Mouse (Mus musculus) frontal cortex, adult 2 months (tissue): ENCODE results near the gene Kcnc4. TPM values are rescaled to one million over a fixed set of nuclear protein-coding genes. Genes with fewer than 3 reads are reported as not detected.
A peak's percentile ranks its signal among the peaks of the same experiment; 100 is the strongest.

Experiments used
- DNase-seq, 2 experiments: peaks; one replicate each; pipeline ENCODE4 v3.0.0; 2022; ENCODE audit warnings: low spot score in 1 of 2; ENCODE audit errors: extremely low spot score in 1 of 2
- polyA plus RNA-seq: library from polyadenylated mRNA; depleted of rRNA; stranded (reverse); fragments of >200 nt; gene quantifications from 2 replicates; pipeline ENCODE4 v1.2.3, GENCODE M21; 2012; rRNA removed

The Kcnc4 gene
- 45.5 and 50.1 TPM in 2 replicates for polyA plus RNA-seq

- no peak for DNase-seq
These were observed at the start of gene Kcnc4 for GRCm38 (mm10) chr3:107459196-107459772. Gene Kcnc4 (minus strand): TSS chr3:107459552.

DNA sequence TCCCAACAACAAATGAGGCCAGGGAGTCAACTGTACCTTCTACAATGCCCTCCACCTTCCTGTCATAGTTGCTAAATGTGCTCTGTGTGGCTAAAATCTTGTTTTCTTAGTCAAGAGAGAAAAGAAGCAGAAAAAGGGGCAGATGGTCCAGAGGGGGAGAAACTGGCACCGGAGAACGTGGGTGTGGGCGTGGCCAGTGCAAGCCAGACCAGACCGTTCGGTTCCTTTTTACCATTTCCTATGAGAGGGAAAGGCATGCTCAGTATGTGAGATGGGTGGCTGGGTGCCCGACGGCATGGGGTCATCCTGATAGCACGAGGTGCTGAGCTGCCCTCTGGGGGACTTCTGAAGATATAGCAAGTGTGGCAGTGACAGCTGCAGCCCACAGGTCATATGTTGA lies 49.3 kb upstream of the Kcnc4 start:
- DNase-seq = peak in 1 of 2 experiments; percentile 68

DNA sequence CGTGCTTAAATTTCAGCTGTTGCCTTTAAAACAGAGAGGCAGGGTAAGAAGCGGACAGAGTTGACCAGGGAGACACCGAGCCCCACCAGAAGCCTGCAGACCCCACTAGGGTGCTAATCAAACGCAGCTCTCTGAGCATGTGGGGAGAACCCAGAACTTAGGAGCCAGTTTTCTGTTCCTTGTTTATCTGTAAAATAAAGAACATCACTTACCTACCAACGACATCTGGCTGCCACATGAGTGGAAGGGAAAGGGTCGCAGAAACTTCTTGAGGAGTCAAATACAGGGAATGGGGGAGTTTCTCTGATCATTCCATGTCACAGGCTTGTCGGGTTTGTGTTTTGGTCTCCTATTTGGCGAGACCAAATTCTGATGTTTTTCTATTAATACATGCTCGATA lies 48.6 kb upstream of the Kcnc4 start:
- DNase-seq = no peak

GRCm38 (mm10) chr3:107506531-107506930 lies 47.2 kb upstream of the Kcnc4 start:
- no peak for DNase-seq

GRCm38 (mm10) chr3:107505464-107506367 lies 46.4 kb upstream of the Kcnc4 start:
- DNase-seq = peak in 1 of 2 experiments; percentile 73

DNA sequence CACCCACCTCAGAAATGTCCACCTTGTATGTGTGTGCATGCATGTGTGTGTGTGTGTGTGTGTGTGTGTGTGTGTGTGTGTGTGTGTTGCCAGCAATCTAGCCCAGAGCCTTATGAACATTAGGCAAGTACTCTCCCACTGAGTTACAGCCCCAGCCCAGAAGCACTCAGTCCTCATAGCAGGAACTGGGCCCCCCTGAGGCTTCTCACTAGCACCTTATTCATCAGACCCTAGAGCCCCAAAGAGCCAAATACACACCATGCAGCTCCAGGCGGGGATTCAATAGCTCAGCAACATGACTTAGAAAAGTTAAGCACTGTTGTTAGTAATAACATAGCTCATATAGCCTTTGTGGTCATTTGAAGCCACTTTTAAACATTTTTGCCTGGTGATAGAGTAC lies 45.2 kb upstream of the Kcnc4 start:
- no peak for DNase-seq

GRCm38 (mm10) chr3:107503716-107504115 lies 44.4 kb upstream of the Kcnc4 start:
- DNase-seq = no peak

DNA sequence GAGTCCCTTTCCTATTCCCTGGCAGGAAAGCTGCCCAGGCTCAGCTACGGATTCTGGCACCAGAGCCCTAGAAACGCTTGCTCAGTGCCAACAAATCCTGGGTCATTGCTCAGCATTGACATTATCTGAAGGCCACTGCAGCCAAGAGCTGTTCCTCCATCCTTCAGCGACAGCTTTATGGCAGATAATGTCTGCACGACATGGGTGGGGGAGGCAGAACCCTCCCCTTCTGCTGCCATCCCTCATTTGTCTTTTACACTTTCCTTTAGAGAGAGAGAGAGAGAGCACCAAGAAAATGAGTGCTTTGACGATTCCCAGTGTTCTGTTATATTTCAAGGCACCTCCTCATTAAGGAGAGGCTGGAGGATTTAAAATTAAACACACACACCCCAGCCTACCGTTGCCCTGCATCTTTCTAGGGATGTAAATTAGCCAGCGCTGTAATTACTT lies 42.4 kb upstream of the Kcnc4 start:
- DNase-seq = peak in 1 of 2 experiments; percentile 54

DNA sequence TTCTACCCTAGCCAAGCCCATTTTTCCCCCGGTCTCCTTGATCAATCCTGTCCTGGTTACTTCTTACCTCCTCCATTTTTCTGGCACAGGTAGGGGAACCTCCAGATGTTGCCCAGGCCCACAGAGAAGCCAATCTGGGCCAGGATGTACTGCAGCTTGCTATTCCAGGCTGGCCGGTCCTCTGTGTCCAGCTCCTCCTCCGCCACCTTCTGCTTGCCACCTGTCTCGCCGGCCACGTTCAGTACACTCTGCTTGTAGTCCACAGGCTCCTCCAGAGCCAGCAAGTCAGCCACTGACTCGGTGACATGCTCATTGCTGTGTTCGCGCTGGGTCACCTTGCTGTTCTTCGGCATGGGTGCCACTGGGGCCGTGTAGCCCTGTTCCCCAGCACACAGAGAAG lies 40.9 kb upstream of the Kcnc4 start:
- no peak for DNase-seq

DNA sequence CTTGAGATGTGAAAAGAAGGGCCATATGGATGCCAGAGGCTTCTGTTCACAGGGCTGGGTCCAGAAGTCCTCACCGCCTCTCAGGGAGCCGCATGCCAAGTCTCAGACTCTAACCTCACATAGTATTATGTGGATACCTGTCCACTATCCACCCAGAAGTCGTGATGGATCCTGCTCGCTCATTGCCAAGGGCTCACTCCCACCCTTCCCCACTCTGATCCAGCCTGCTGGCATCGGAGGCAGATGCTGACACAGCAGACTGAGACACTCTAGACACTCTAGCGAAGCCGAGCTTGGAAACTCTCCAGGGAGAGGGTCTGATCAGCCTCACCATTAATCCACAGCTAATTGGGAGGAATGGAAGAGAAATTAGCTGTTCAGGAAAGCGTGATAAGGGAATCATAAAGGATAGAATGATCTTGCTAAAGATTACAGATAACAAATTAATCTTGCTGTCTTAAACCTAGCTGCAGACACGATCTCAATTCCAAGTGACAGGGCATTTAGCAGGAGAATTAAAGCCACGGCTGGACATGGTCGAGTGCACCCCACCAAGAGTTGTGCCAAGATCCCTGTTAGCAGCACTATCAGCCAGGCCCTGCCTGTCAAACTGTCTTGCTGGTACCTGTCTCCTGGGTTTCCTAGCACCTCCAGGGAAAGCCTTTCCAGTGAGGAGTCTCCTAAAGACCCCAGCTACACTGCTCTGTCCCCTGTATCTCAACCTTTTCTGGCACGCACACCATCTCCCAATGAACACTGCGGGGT lies 36.9 kb upstream of the Kcnc4 start:
- DNase-seq = peak in 1 of 2 experiments; percentile 40

GRCm38 (mm10) chr3:107495524-107495923 lies 36.2 kb upstream of the Kcnc4 start:
- DNase-seq = no peak

DNA sequence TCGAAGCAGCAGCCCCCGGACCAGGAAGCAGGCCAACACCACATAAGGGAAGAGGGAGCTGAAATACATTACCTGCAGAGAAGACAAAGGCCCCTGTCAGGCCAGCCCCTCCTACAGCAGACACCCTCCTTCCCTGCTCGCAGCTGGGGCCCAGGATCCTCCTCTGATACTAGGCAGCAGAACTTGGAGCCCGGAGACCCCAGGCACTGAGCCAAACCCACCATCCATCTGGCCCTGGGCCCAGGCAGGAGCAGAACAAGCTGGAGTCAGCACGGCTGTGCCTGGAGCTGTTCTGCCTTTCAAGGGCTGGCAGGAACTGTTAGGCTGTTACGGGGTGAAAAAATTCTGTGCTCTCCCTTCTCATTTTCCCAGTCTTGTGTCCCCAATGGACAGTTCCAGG lies 32.1 kb upstream of the Kcnc4 start:
- peak in 1 of 2 experiments; percentile 80 for DNase-seq

DNA sequence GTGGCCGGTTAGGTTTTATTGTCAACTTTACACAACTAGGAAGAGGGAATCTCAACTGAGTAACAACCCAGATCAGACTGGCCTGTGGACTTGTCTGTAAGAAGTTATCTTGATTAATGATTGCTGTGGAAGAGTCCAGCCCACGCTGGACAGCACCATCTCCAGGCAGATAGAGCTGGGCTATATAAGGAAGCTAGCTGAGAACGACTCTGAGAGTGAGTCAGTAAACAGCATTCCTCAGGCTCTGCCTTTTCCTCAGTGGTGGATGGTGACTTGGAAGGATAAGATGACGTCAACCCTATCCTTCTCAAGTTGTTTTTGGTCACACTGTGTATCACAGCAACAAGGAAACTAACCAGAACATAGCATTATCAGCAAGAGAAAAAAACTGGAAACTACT lies 29.3 kb upstream of the Kcnc4 start:
- DNase-seq = no peak

DNA sequence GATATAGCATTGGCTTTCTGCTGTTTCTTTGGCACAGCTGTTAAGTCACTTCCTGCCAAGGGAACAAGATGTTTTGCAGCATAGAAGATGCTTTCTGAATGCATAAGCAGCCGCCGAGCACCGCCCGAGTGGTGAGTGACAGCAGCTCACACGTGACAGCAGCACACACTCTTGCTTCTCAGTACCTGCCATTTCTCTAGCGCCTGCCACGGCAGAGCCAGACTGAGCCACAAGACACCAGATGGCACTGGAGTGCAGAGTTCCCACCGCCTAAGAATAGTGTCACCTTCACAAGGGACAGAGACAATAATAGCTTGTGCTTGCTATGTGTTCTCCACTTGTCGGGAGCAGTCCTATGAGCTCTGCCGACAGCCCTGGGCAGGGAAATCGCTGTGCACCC lies 23.9 kb upstream of the Kcnc4 start:
- DNase-seq = peak; percentile 83 to 88

DNA sequence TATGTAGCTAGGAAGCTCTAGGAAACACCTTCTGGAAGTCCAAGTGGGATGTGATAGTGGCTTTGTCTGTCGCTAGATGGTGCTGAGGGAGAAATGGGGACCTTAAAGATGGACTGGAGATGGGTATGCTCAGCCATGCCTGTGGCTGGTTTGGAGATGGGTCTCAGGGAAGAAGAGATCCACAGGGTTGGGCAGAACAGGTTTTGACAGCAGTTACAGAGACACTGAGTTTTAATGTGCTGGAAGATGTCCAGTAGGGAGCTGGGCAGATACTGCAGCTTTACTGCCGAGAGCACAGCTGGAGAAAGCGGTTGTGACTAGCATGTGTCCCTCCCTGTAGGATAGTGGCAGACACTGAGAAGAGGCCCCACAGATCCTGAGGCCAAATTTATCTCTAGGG lies 21.3 kb upstream of the Kcnc4 start:
- DNase-seq = no peak

DNA sequence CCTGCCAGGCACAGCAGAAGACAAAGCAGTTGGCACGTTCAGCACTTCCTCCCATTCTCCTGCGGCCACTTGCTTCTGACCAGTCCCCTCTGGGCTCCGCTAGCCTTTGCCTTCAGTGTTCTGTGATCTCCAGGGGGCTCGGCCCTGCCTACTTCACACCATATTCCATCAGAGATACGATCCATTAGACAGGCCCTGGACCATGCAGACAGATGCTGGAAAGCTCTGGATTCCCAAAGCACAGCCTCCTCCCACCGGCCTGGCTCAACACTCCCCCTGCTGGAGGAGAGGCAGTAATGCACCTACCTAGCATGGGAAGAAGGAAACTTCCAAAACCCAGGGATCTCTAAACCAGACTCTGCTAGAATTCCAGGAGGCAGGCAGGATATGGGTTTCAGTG lies 12.8 kb upstream of the Kcnc4 start:
- peak in 1 of 2 experiments; percentile 63 for DNase-seq

DNA sequence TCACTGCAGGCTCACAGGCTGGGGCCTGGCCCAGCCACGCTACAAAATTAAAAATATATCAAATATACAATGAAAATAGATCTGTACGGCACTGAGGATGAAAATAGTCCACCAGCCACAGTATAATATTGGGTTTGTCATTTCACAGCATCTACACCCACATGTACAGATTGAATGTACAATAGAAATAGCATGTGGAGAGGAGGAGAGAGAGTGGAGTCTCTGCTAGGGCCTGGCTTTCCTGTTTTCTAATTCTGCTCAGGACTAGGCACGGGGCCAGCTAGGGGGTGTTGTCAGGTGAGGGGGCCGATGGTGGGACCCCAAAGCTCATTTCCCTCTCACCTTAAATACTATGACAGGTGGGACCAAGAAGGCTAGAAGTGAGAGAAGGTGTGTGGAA lies 9.7 kb upstream of the Kcnc4 start:
- DNase-seq = peak in 1 of 2 experiments; percentile 54

GRCm38 (mm10) chr3:107468106-107468505 lies 8.8 kb upstream of the Kcnc4 start:
- no peak for DNase-seq

GRCm38 (mm10) chr3:107466577-107466976 lies 7.2 kb upstream of the Kcnc4 start:
- peak; percentile 54 to 87 for DNase-seq

- peak in 1 of 2 experiments; percentile 91 for DNase-seq
These were observed 2.8 kb upstream of the Kcnc4 start for GRCm38 (mm10) chr3:107462160-107462559.

- no peak for DNase-seq
These were observed 550 bp upstream of the Kcnc4 start for GRCm38 (mm10) chr3:107459773-107460431.
